ENCODE assay signal across 34 mouse cellular contexts in the genomic region with DNA sequence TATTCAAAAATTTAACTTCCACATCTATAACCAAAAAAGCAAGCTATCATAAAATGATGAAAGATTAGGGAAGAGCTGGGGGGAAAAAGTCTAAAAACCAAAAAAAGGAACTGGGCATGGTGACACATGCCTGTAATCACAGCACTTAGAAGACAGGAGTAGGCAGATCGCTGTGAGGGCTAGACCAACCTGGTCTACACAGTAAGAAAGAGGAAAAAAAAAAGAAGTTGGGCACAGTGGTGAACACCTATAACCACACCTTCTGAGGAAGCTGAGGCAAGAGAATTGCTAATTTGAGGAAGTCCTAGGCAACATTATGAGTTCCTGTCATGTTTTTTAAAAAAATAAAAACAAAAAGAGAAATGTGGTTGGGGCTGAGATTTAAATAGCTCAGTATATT. TPM values are rescaled to one million over a fixed set of nuclear protein-coding genes. Genes with fewer than 3 reads are reported as not detected.
A peak's percentile ranks its signal among the peaks of the same experiment; 100 is the strongest.
DNase-seq lines count a peak whose midpoint lies in the region; ATAC-seq and TF ChIP-seq lines count a peak whose summit lies in the region.
"Had no signal": no experiment of that assay in that cellular context is flagged by ENCODE, and none has a peak within 500 bp of the region (broad histone marks: within the 10 kb centered on the region; RNA-seq: fewer than 3 reads in every experiment).

No protein-coding gene starts in this region.

- H3K4me3 ChIP-seq in bone marrow macrophage, adult 2 months (ENCODE audit: insufficient read depth, low read length): no peak overlapping the region
- no peak overlapping the region for H3K4me3 ChIP-seq in gastrocnemius, adult 2 months
- H3K4me3 ChIP-seq: embryonic facial prominence, embryonic 10.5 days; embryonic facial prominence, embryonic 15.5 days; forebrain, embryonic 13.5 days; hindbrain, embryonic 12.5 days; limb, embryonic 13.5 days; lung, embryonic 15.5 days; midbrain, embryonic 13.5 days had no signal

- no peak for TF ChIP-seq CTCF in bone marrow macrophage, adult 2 months (IDR thresholded peaks at IDR 0.05; ENCODE audit: low read depth, low read length)
- no peak for TF ChIP-seq CTCF in gastrocnemius, adult 2 months (IDR thresholded peaks at IDR 0.05)

- peak; percentile 34 to 47 for DNase-seq in B cell, adult 2 months
- DNase-seq in left cerebral cortex, postnatal 4 days: no peak
- no peak for DNase-seq in kidney, postnatal 25 days
- DNase-seq in gastrocnemius, adult 2 months: no peak
- DNase-seq: adrenal gland, postnatal 25 days; cerebellum, adult 18-20 months; cerebellum, postnatal 10 days; kidney, adult 9 months; kidney, postnatal 10 days; right cerebral cortex, postnatal 25 days; thymus, adult 2 months; thymus, postnatal 36 days had no signal

- no peak for TF ChIP-seq POLR2A in bone marrow macrophage, adult 2 months (IDR thresholded peaks at IDR 0.05; ENCODE audit: borderline replicate concordance, low read depth, low read length)

- ATAC-seq in megakaryocyte, adult 5-6 weeks (ENCODE audit: poor library complexity, severe bottlenecking): peak; percentile 96
- ATAC-seq: forebrain, embryonic 13.5 days; intestine, embryonic 16.5 days; midbrain, embryonic 13.5 days had no signal

- H3K27ac ChIP-seq in bone marrow macrophage, adult 2 months (ENCODE audit: insufficient read depth, low read depth, low read length): peak overlapping the region; percentile 70
- H3K27ac ChIP-seq in gastrocnemius, adult 2 months: no peak overlapping the region
- H3K27ac ChIP-seq: embryonic facial prominence, embryonic 10.5 days; embryonic facial prominence, embryonic 15.5 days; forebrain, embryonic 13.5 days; hindbrain, embryonic 12.5 days; limb, embryonic 13.5 days; lung, embryonic 15.5 days; midbrain, embryonic 13.5 days had no signal

- H3K4me1 ChIP-seq in bone marrow macrophage, adult 2 months (ENCODE audit: control insufficient read depth, insufficient read depth, low read length): peaks cover 11% of the 10 kb centered on the region
- H3K4me1 ChIP-seq: embryonic facial prominence, embryonic 15.5 days; limb, embryonic 13.5 days had no signal

- intact Hi-C loops in left cerebral cortex, postnatal 4 days (cut with DNase I): no loop called here
- intact Hi-C loops in gastrocnemius, adult 2 months (cut with DNase I): no loop called here

RNA-seq across cellular contexts. Expression of a gene that starts 3.0 kb away (rescaled TPM):
- not detected in 2 replicates for polyA plus RNA-seq in bone marrow macrophage, adult 2 months (2012; ENCODE audit: insufficient read depth, insufficient read length, missing spikeins)
- 0.07 TPM in 1 of 2 replicates, not detected in the other for total RNA-seq in megakaryocyte, adult 5-6 weeks (2015)
- not detected in 2 replicates for total RNA-seq in megakaryocyte, adult 5-6 weeks (2017)
- not detected for total RNA-seq in left cerebral cortex, postnatal 4 days (2021)
- not detected for total RNA-seq in gastrocnemius, adult 2 months (2021)
- total RNA-seq: gastrocnemius, adult 8-10 months; heart, postnatal 25 days; layer of hippocampus, postnatal 10 days; left cerebral cortex, adult 18-20 months; left cerebral cortex, postnatal 25 days; megakaryocyte-erythroid progenitor cell, adult 5-6 weeks had no signal
- polyA plus RNA-seq: brain, embryonic 14.5 days; frontal cortex, adult 2 months; thymus, adult 2 months had no signal

RNA-seq across cellular contexts. Expression of a gene that starts 5.3 kb away (rescaled TPM):
- polyA plus RNA-seq in bone marrow macrophage, adult 2 months (2012; ENCODE audit: insufficient read depth, insufficient read length, missing spikeins): 99.2 and 110 TPM in 2 replicates
- total RNA-seq in megakaryocyte, adult 5-6 weeks (2015): 14.9 and 20.9 TPM in 2 replicates
- total RNA-seq in megakaryocyte, adult 5-6 weeks (2017): 14.8 and 17.8 TPM in 2 replicates
- 10 to 100 TPM; 70.4 to 88.0 TPM for total RNA-seq in left cerebral cortex, postnatal 4 days (2021)
- total RNA-seq in gastrocnemius, adult 2 months (2021): 10 to 100 TPM; 25.8 to 35.1 TPM

RNA-seq across cellular contexts. Expression of a gene that starts 14.7 kb away (rescaled TPM):
- 24.2 and 24.5 TPM in 2 replicates for polyA plus RNA-seq in bone marrow macrophage, adult 2 months (2012; ENCODE audit: insufficient read depth, insufficient read length, missing spikeins)
- 126 and 155 TPM in 2 replicates for total RNA-seq in megakaryocyte, adult 5-6 weeks (2015)
- 76.2 and 102 TPM in 2 replicates for total RNA-seq in megakaryocyte, adult 5-6 weeks (2017)
- 100 to 1,000 TPM in 1 of 2 experiments, 10 to 100 TPM in 1; 96.5 to 104 TPM for total RNA-seq in left cerebral cortex, postnatal 4 days (2021)
- total RNA-seq in gastrocnemius, adult 2 months (2021): 10 to 100 TPM; 10.7 to 16.4 TPM

RNA-seq across cellular contexts. Expression of a gene that starts 22.0 kb away (rescaled TPM):
- not detected in 2 replicates for polyA plus RNA-seq in bone marrow macrophage, adult 2 months (2012; ENCODE audit: insufficient read depth, insufficient read length, missing spikeins)
- not detected in 2 replicates for total RNA-seq in megakaryocyte, adult 5-6 weeks (2015)
- total RNA-seq in megakaryocyte, adult 5-6 weeks (2017): not detected in 2 replicates
- 10 to 100 TPM; 11.7 to 13.7 TPM for total RNA-seq in left cerebral cortex, postnatal 4 days (2021)
- 1 to 10 TPM; 1.1 to 1.9 TPM for total RNA-seq in gastrocnemius, adult 2 months (2021)
- total RNA-seq: adrenal gland, adult 18-20 months; adrenal gland, postnatal 25 days; megakaryocyte-erythroid progenitor cell, adult 5-6 weeks had no signal
- polyA plus RNA-seq: embryonic facial prominence, embryonic 10.5 days; embryonic facial prominence, embryonic 15.5 days; forebrain, embryonic 13.5 days; frontal cortex, adult 2 months; heart, embryonic 14.5 days; hindbrain, embryonic 12.5 days; intestine, embryonic 16.5 days; limb, embryonic 13.5 days; liver, embryonic 11.5 days; liver, embryonic 16.5 days; lung, embryonic 15.5 days; midbrain, embryonic 13.5 days; thymus, adult 2 months had no signal

RNA-seq across cellular contexts. Expression of a gene that starts 22.3 kb away (rescaled TPM):
- polyA plus RNA-seq in bone marrow macrophage, adult 2 months (2012; ENCODE audit: insufficient read depth, insufficient read length, missing spikeins): 20.4 and 22.9 TPM in 2 replicates
- 22.4 and 24.5 TPM in 2 replicates for total RNA-seq in megakaryocyte, adult 5-6 weeks (2015)
- 16.1 and 20.2 TPM in 2 replicates for total RNA-seq in megakaryocyte, adult 5-6 weeks (2017)
- 10 to 100 TPM; 42.5 to 45.3 TPM for total RNA-seq in left cerebral cortex, postnatal 4 days (2021)
- 1 to 10 TPM; 6.8 to 7.9 TPM for total RNA-seq in gastrocnemius, adult 2 months (2021)

Comparison
In these comparisons a context has a peak if more than half of its experiments do, and no peak if none do; other contexts are left out.
1. DNase-seq: peak in B cell, adult 2 months (2 of 2); none in left cerebral cortex, postnatal 4 days (single experiment), kidney, postnatal 25 days (0 of 2) and gastrocnemius, adult 2 months (single experiment).
2. RNA of a gene that starts 14.7 kb away (total RNA-seq): 76.2 to 155 TPM in megakaryocyte, adult 5-6 weeks and 96.5 to 104 TPM in left cerebral cortex, postnatal 4 days; 10.7 to 16.4 TPM in gastrocnemius, adult 2 months; every median in the first group is over 4 times any median in the second.